Mouse (Mus musculus) heart, adult 2 months (tissue): ENCODE results near the gene 2410002F23Rik. TPM values are rescaled to one million over a fixed set of nuclear protein-coding genes. Genes with fewer than 3 reads are reported as not detected.

Experiments used
- DNase-seq, 2 experiments: peaks; one replicate each; pipeline ENCODE4 v3.0.0; 2021
- H3K27ac ChIP-seq: fragments of 200-600 bp; 2 replicates; pipeline ENCODE4 v1.8.1; 2022
- H3K27me3 ChIP-seq: fragments of 200-500 bp; 2 replicates; pipeline ENCODE4 v1.6.1; 2012; ENCODE audit warnings: mild to moderate bottlenecking, low read length, inconsistent platforms, mixed read lengths; ENCODE audit not compliant: control insufficient read depth, insufficient read depth
- H3K36me3 ChIP-seq: fragments of 200-500 bp; 2 replicates; pipeline ENCODE4 v1.6.1; 2012; ENCODE audit warnings: low read length, inconsistent platforms; ENCODE audit not compliant: control insufficient read depth, insufficient read depth
- H3K4me1 ChIP-seq: fragments of 200-500 bp; 2 replicates; pipeline ENCODE4 v1.6.1; 2011; ENCODE audit warnings: low read length; ENCODE audit not compliant: control insufficient read depth, insufficient read depth
- H3K4me3 ChIP-seq: fragments of 200-600 bp; 2 replicates; pipeline ENCODE4 v1.8.1; 2022
- H3K79me2 ChIP-seq: fragments of 200-500 bp; replicated peaks from 2 replicates; pipeline ENCODE4 v1.6.1; 2012; ENCODE audit warnings: mild to moderate bottlenecking, inconsistent platforms, low read length, moderate library complexity, mixed read lengths; ENCODE audit not compliant: control insufficient read depth, insufficient read depth
- H3K9ac ChIP-seq: fragments of 200-500 bp; 2 replicates; pipeline ENCODE4 v1.6.1; 2012; ENCODE audit warnings: low read depth, mild to moderate bottlenecking, control low read depth, inconsistent platforms, low read length, mixed read lengths
- CTCF ChIP-seq: fragments of 200-600 bp; IDR thresholded peaks from 2 replicates; pipeline ENCODE4 v1.8.1; 2022; ENCODE audit warnings: antibody characterized with exemption, mild to moderate bottlenecking, moderate library complexity
- EP300 ChIP-seq: fragments of 200-500 bp; IDR thresholded peaks from 2 replicates; pipeline ENCODE4 v1.6.1; 2011; ENCODE audit warnings: low read depth, low read length, control low read depth; ENCODE audit not compliant: insufficient read depth
- POLR2A ChIP-seq: fragments of 200-500 bp; IDR thresholded peaks from 2 replicates; pipeline ENCODE4 v1.6.1; 2011; ENCODE audit warnings: mild to moderate bottlenecking, low read depth, low read length, control low read depth; ENCODE audit not compliant: insufficient read depth
- WGBS: fragments of 180-500 bp; shearing (Covaris S2); methylation state at CpG from one replicate; pipeline ENCODE4 v1.1.7; 2018; 5-methylcytosine and 5-hydroxymethylcytosine counted together
- intact Hi-C: fragments of 180-260 bp; cut with DNase I; formaldehyde crosslinking; loops from one replicate; pipeline ENCODE4 v1.15.1; 2025
- polyA plus RNA-seq: library from polyadenylated mRNA; depleted of rRNA; stranded (reverse); fragments of >200 nt; gene quantifications from 2 replicates; pipeline ENCODE4 v1.2.3, GENCODE M21; 2012
- total RNA-seq, 2 experiments: library from RNA; stranded (reverse); gene quantifications; 2 replicates each; pipeline ENCODE4 v1.2.3; 2021

The 2410002F23Rik gene
- total and polyA plus RNA-seq, 3 experiments: 12.0 to 29.5 (median 12.3) TPM

DNA sequence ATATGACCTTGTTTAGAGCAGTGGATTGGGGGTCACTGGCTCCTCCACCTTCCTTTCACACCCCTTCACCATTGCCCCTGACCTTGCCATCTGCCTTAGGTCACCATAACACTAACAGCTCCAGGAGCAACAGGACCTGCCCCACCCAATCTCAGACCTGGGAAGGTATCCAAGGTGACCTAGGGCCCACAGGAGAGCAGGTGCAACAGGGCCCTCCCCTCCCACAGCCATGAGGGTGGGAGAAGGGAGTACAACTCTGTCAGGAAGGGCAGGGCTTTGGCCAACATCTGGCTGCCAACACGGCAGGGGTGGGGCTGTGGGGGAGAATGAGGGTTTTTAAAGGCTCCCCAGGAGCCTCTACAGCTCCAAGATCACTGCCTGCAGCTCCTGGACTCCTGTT, 21.4 kb upstream of the 2410002F23Rik start, which contains the start of gene Klk1:
Klk1 (plus strand) TSS at position 285 of the 400 bp plus-strand sequence.
- Histone ChIP-seq H3K27me3 (no peaks in the 10 kb centered on the region), H3K27ac (no peak within 1 kb of the TSS), H3K79me2 (no peaks in the 10 kb centered on the region), H3K36me3 (no peaks in the 10 kb centered on the region), H3K9ac (no peak within 1 kb of the TSS), H3K4me3 (no peak within 1 kb of the TSS), H3K4me1 (no peaks in the 10 kb centered on the region)
- intact Hi-C loops: no loop called here
- WGBS: 27% methylated on average over 1 of the region's 1 CpGs
- DNase-seq: no peak
- TF ChIP-seq CTCF: no peak
- no peak for TF ChIP-seq EP300
- TF ChIP-seq POLR2A: no peak

DNA sequence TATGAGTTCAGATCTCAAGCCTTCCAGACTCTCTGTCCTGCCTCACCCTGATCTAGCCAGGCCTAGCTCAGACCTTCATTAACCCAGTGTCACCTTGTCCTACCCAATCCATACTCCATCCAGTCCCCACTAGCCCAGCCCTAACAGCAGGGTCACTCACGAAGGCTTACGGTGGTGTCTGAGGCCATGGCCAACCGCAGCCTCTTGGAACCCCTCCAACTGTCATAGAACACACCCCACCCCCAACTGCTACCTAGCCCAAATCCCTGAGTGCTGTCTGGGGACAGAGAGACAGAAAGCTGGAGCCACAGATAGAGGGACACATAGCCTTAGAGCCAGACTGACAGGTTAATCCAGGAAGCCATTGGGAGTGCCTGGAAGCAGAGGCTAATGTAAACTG, 10.6 kb upstream of the 2410002F23Rik start, which contains the start of gene Gm36864:
Gm36864 (plus strand) TSS at position 269 of the 400 bp plus-strand sequence.
- Histone ChIP-seq H3K4me3 (no peak within 1 kb of the TSS), H3K27me3 (no peaks in the 10 kb centered on the region), H3K79me2 (no peaks in the 10 kb centered on the region), H3K9ac (no peak within 1 kb of the TSS), H3K36me3 (no peaks in the 10 kb centered on the region), H3K27ac (no peak within 1 kb of the TSS), H3K4me1 (no peaks in the 10 kb centered on the region)
- DNase-seq: no peak
- intact Hi-C loops: no loop called here
- 40% methylated on average over 3 of the region's 3 CpGs for WGBS
- no peak for TF ChIP-seq POLR2A
- no peak for TF ChIP-seq CTCF
- no peak for TF ChIP-seq EP300

DNA sequence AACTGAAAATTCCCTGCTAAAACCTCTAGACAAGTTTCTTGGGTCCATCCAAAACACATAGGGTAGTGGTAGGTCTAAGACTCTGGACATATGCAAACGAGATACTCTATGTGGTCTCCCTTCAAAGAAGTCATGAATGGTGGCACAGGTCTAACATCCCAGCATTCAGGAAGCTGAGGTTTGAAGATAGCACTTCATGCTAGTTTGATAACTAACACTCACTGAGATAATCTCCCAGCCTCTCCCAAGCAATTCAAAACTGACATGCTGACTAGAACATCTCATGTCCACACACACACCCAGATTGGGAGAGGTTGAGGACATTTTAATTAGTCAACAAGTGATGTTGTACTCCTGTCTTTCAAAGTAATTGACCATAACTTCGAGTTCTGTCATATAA, 6.6 kb upstream of the 2410002F23Rik start:
- Histone ChIP-seq H3K9ac (no peak overlapping the region), H3K27ac (no peak overlapping the region), H3K4me1 (no peaks in the 10 kb centered on the region), H3K27me3 (no peaks in the 10 kb centered on the region), H3K4me3 (no peak overlapping the region), H3K79me2 (no peaks in the 10 kb centered on the region), H3K36me3 (no peaks in the 10 kb centered on the region)
- DNase-seq: no peak
- TF ChIP-seq EP300 (no peak), POLR2A (no peak), CTCF (no peak)
- WGBS: 38% methylated on average over 2 of the region's 2 CpGs
- intact Hi-C loops: loop anchor here (10.0 kb wide), 1 partner anchor 65 kb away; the partner anchor contains the start of gene Clec11a

DNA sequence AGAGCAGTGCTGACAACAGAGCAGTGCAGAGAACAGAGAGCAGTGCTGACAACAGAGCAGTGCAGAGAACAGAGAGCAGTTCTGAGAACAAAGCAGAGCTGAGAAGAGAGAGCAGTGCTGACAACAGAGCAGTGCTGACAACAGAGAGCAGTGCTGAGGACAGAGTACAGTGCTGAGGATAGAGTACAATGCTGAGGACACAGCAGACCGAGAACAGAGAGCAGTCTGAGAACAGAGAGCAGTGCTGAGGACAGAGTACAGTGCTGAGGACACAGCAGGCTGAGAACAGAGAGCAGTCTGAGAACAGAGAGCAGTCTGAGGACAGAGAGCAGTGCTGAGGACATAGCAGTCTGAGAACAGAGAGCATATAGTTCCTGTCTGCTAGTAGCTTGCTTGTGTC, 5.8 kb upstream of the 2410002F23Rik start:
- Histone ChIP-seq H3K4me1 (peaks cover 1% of the 10 kb centered on the region), H3K79me2 (no peaks in the 10 kb centered on the region), H3K27me3 (no peaks in the 10 kb centered on the region), H3K4me3 (no peak overlapping the region), H3K36me3 (no peaks in the 10 kb centered on the region), H3K27ac (no peak overlapping the region), H3K9ac (no peak overlapping the region)
- intact Hi-C loops: loop anchor here (10.0 kb wide), 1 partner anchor 64 kb away; the partner anchor contains the start of gene Clec11a
- TF ChIP-seq POLR2A (no peak), CTCF (no peak), EP300 (no peak)
- WGBS: 19% methylated on average over 1 of the region's 1 CpGs
- DNase-seq: no peak

DNA sequence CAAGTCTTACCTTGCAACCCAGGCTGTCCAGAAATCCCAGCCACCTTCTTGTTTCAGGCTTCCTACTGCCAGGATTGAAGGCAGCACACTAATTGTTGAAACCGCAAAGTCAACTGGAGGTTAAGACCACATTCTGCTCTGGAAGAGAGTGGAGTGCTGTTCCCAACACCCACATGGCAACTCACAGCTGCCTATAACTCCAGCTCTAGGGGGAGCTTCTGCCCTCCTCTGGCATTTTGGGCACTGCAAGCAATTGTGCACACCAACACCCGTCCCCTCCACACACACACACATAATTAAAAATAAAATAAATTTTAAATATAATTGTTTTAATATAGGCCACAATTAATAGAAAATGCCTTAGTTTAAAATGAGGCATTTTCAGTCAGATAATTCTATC, 5.4 kb upstream of the 2410002F23Rik start:
- Histone ChIP-seq H3K79me2 (no peaks in the 10 kb centered on the region), H3K36me3 (no peaks in the 10 kb centered on the region), H3K27me3 (no peaks in the 10 kb centered on the region), H3K9ac (no peak overlapping the region), H3K4me1 (peaks cover 1% of the 10 kb centered on the region), H3K4me3 (no peak overlapping the region), H3K27ac (no peak overlapping the region)
- 72% methylated on average over 2 of the region's 2 CpGs for WGBS
- no peak for TF ChIP-seq EP300
- no peak for TF ChIP-seq CTCF
- TF ChIP-seq POLR2A: no peak
- intact Hi-C loops: loop anchor here (10.0 kb wide), 1 partner anchor 64 kb away; the partner anchor contains the start of gene Clec11a
- DNase-seq: no peak

DNA sequence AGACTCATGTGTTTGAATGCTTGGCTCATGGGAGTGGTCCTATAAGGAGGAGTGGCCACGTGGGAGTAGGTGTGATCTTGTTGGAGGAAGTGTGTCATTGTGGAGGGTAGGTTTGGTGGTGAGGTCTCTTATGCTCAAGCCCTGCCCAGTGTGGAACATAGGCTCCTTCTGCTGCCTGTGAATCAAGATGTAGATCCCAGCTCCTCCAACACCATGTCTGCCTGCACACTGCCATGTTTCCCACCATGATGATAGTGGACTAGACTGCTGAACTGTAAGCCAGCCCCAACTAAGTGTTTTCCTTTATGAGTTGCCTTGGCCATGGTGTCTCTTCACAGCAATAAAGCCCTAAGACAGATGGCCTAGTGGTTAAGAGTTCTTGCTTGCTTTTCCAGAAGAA, 2.4 kb upstream of the 2410002F23Rik start:
- Histone ChIP-seq H3K9ac (no peak overlapping the region), H3K4me3 (no peak overlapping the region), H3K4me1 (peaks cover 1% of the 10 kb centered on the region), H3K27ac (no peak overlapping the region), H3K27me3 (no peaks in the 10 kb centered on the region), H3K79me2 (0 out of 2 replicates have a peak, but pooled peaks cover 1% of the 10 kb centered on the region), H3K36me3 (0 out of 2 replicates have a peak, but pooled peaks cover 2% of the 10 kb centered on the region)
- TF ChIP-seq POLR2A (no peak), CTCF (no peak), EP300 (no peak)
- DNase-seq: no peak
- intact Hi-C loops: loop anchor here (10.0 kb wide), 1 partner anchor 61 kb away; the partner anchor contains the start of gene Clec11a
- 50% methylated on average over 1 of the region's 1 CpGs for WGBS
